Mouse (Mus musculus): ENCODE data around the gene Sftpa1. TPM values are rescaled to one million over a fixed set of nuclear protein-coding genes. Genes with fewer than 3 reads are reported as not detected.
A peak's percentile ranks its signal among the peaks of the same experiment; 100 is the strongest.

Gene Sftpa1
- polyA plus RNA-seq, 1 experiment = not detected

GRCm38 (mm10) chr14:41160076-41160475 is 28.5 kb downstream of the Sftpa1 start:
- no peak overlapping the region for H3K4me3 ChIP-seq (ENCODE audit: control insufficient read depth, low read depth, low read length)
- TF ChIP-seq CTCF (IDR thresholded peaks at IDR 0.05; ENCODE audit: control insufficient read depth, insufficient read depth, insufficient replicate concordance, low read depth, low read length) (no peak), POLR2A (IDR thresholded peaks at IDR 0.05; ENCODE audit: control insufficient read depth, low read depth, low read length) (no peak)
- H3K36me3 ChIP-seq (ENCODE audit: control insufficient read depth, insufficient read depth, low read length) = no peaks in the 10 kb centered on the region
- H3K27me3 ChIP-seq (ENCODE audit: control insufficient read depth, insufficient read depth, low read length) = no peaks in the 10 kb centered on the region
- H3K27ac ChIP-seq (ENCODE audit: control insufficient read depth, insufficient read depth, low read depth, low read length) = no peak overlapping the region
- H3K4me1 ChIP-seq (ENCODE audit: control insufficient read depth, insufficient read depth, low read length) = no peaks in the 10 kb centered on the region

- Histone ChIP-seq H3K36me3 (ENCODE audit: control insufficient read depth, insufficient read depth, low read length) (no peaks in the 10 kb centered on the region), H3K27me3 (ENCODE audit: control insufficient read depth, insufficient read depth, low read length) (no peaks in the 10 kb centered on the region), H3K27ac (ENCODE audit: control insufficient read depth, insufficient read depth, low read depth, low read length) (no peak overlapping the region), H3K4me3 (ENCODE audit: control insufficient read depth, low read depth, low read length) (no peak overlapping the region), H3K4me1 (ENCODE audit: control insufficient read depth, insufficient read depth, low read length) (no peaks in the 10 kb centered on the region)
- no peak for TF ChIP-seq POLR2A (IDR thresholded peaks at IDR 0.05; ENCODE audit: control insufficient read depth, low read depth, low read length)
- TF ChIP-seq CTCF (IDR thresholded peaks at IDR 0.05; ENCODE audit: control insufficient read depth, insufficient read depth, insufficient replicate concordance, low read depth, low read length) = no peak
These were observed 29.2 kb downstream of the Sftpa1 start for GRCm38 (mm10) chr14:41160743-41161142.

- TF ChIP-seq POLR2A (IDR thresholded peaks at IDR 0.05; ENCODE audit: control insufficient read depth, low read depth, low read length) (no peak), CTCF (IDR thresholded peaks at IDR 0.05; ENCODE audit: control insufficient read depth, insufficient read depth, insufficient replicate concordance, low read depth, low read length) (peak; percentile 71; the same call in 1 of the 2 replicates)
- H3K4me1 ChIP-seq (ENCODE audit: control insufficient read depth, insufficient read depth, low read length) = no peaks in the 10 kb centered on the region
- H3K27me3 ChIP-seq (ENCODE audit: control insufficient read depth, insufficient read depth, low read length) = no peaks in the 10 kb centered on the region
- no peak overlapping the region for H3K4me3 ChIP-seq (ENCODE audit: control insufficient read depth, low read depth, low read length)
- H3K36me3 ChIP-seq (ENCODE audit: control insufficient read depth, insufficient read depth, low read length) = no peaks in the 10 kb centered on the region
- no peak overlapping the region for H3K27ac ChIP-seq (ENCODE audit: control insufficient read depth, insufficient read depth, low read depth, low read length)
These were observed 31.1 kb downstream of the Sftpa1 start for GRCm38 (mm10) chr14:41162663-41163062.

- H3K36me3 ChIP-seq (ENCODE audit: control insufficient read depth, insufficient read depth, low read length) = no peaks in the 10 kb centered on the region
- H3K27ac ChIP-seq (ENCODE audit: control insufficient read depth, insufficient read depth, low read depth, low read length) = no peak overlapping the region
- H3K27me3 ChIP-seq (ENCODE audit: control insufficient read depth, insufficient read depth, low read length) = no peaks in the 10 kb centered on the region
- H3K4me1 ChIP-seq (ENCODE audit: control insufficient read depth, insufficient read depth, low read length) = no peaks in the 10 kb centered on the region
- no peak for TF ChIP-seq POLR2A (IDR thresholded peaks at IDR 0.05; ENCODE audit: control insufficient read depth, low read depth, low read length)
- no peak for TF ChIP-seq CTCF (IDR thresholded peaks at IDR 0.05; ENCODE audit: control insufficient read depth, insufficient read depth, insufficient replicate concordance, low read depth, low read length)
- no peak overlapping the region for H3K4me3 ChIP-seq (ENCODE audit: control insufficient read depth, low read depth, low read length)
These were observed 35.7 kb downstream of the Sftpa1 start for GRCm38 (mm10) chr14:41167278-41167677.

- H3K4me1 ChIP-seq (ENCODE audit: control insufficient read depth, insufficient read depth, low read length) = no peaks in the 10 kb centered on the region
- H3K27ac ChIP-seq (ENCODE audit: control insufficient read depth, insufficient read depth, low read depth, low read length) = no peak overlapping the region
- no peak for TF ChIP-seq POLR2A (IDR thresholded peaks at IDR 0.05; ENCODE audit: control insufficient read depth, low read depth, low read length)
- TF ChIP-seq CTCF (IDR thresholded peaks at IDR 0.05; ENCODE audit: control insufficient read depth, insufficient read depth, insufficient replicate concordance, low read depth, low read length) = no peak
- H3K4me3 ChIP-seq (ENCODE audit: control insufficient read depth, low read depth, low read length) = no peak overlapping the region
- no peaks in the 10 kb centered on the region for H3K27me3 ChIP-seq (ENCODE audit: control insufficient read depth, insufficient read depth, low read length)
- H3K36me3 ChIP-seq (ENCODE audit: control insufficient read depth, insufficient read depth, low read length) = no peaks in the 10 kb centered on the region
These were observed 37.0 kb downstream of the Sftpa1 start for GRCm38 (mm10) chr14:41168567-41168966.

- no peak overlapping the region for H3K27ac ChIP-seq (ENCODE audit: control insufficient read depth, insufficient read depth, low read depth, low read length)
- TF ChIP-seq POLR2A (IDR thresholded peaks at IDR 0.05; ENCODE audit: control insufficient read depth, low read depth, low read length) = no peak
- no peak for TF ChIP-seq CTCF (IDR thresholded peaks at IDR 0.05; ENCODE audit: control insufficient read depth, insufficient read depth, insufficient replicate concordance, low read depth, low read length)
- H3K4me3 ChIP-seq (ENCODE audit: control insufficient read depth, low read depth, low read length) = no peak overlapping the region
- H3K27me3 ChIP-seq (ENCODE audit: control insufficient read depth, insufficient read depth, low read length) = no peaks in the 10 kb centered on the region
- no peaks in the 10 kb centered on the region for H3K4me1 ChIP-seq (ENCODE audit: control insufficient read depth, insufficient read depth, low read length)
- H3K36me3 ChIP-seq (ENCODE audit: control insufficient read depth, insufficient read depth, low read length) = no peaks in the 10 kb centered on the region
These were observed 38.9 kb downstream of the Sftpa1 start for GRCm38 (mm10) chr14:41170514-41170913.

GRCm38 (mm10) chr14:41174802-41175201 is 43.2 kb downstream of the Sftpa1 start:
- H3K27me3 ChIP-seq (ENCODE audit: control insufficient read depth, insufficient read depth, low read length) = no peaks in the 10 kb centered on the region
- H3K36me3 ChIP-seq (ENCODE audit: control insufficient read depth, insufficient read depth, low read length) = no peaks in the 10 kb centered on the region
- no peak overlapping the region for H3K27ac ChIP-seq (ENCODE audit: control insufficient read depth, insufficient read depth, low read depth, low read length)
- TF ChIP-seq POLR2A (IDR thresholded peaks at IDR 0.05; ENCODE audit: control insufficient read depth, low read depth, low read length) (no peak), CTCF (IDR thresholded peaks at IDR 0.05; ENCODE audit: control insufficient read depth, insufficient read depth, insufficient replicate concordance, low read depth, low read length) (no peak)
- H3K4me3 ChIP-seq (ENCODE audit: control insufficient read depth, low read depth, low read length) = no peak overlapping the region
- no peaks in the 10 kb centered on the region for H3K4me1 ChIP-seq (ENCODE audit: control insufficient read depth, insufficient read depth, low read length)
